Mouse (Mus musculus): ENCODE measurements around the gene Fibp. TPM values are rescaled to one million over a fixed set of nuclear protein-coding genes. Genes with fewer than 3 reads are reported as not detected.

The Fibp gene
- 169 and 199 TPM in 2 replicates for polyA plus RNA-seq (2014; fragmentation: Nextera tagmentation; extraction: Ambion mirVana)

GRCm38 (mm10) chr19:5460465-5460911 lies at the start of gene Fibp:
Gene Fibp (plus strand): TSS chr19:5460615.
- Histone ChIP-seq H3K27me3 (ENCODE audit: control insufficient read depth, insufficient read depth, low read length) (no peaks in the 10 kb centered on the region), H3K4me2 (ENCODE audit: low read length) (peak within 1 kb of the TSS; percentile 93), H3K9ac (replicated peaks; ENCODE audit: low read length) (peak within 1 kb of the TSS; percentile 73), H3K36me3 (ENCODE audit: control insufficient read depth, insufficient read depth, low read length) (peaks cover 25% of the 10 kb centered on the region), H3K4me3 (replicated peaks; ENCODE audit: low read depth, low read length) (peak within 1 kb of the TSS; percentile 86), H3K9me3 (ENCODE audit: control insufficient read depth, low read length) (no peaks in the 10 kb centered on the region), H3K27ac (replicated peaks; ENCODE audit: low read depth, low read length) (peak within 1 kb of the TSS; percentile 83), H3K4me1 (ENCODE audit: control insufficient read depth, insufficient read depth, low read length) (peaks cover 36% of the 10 kb centered on the region)
- DNase-seq (peak; percentile 96), ATAC-seq (ENCODE audit: low FRiP score, low TSS enrichment) (peak; percentile 51)
- under 1% methylated on average over 32 of the region's 32 CpGs for WGBS

- H3K36me3 ChIP-seq (ENCODE audit: control insufficient read depth, insufficient read depth, low read length) = no peaks in the 10 kb centered on the region
- 87% methylated on average over 5 of the region's 5 CpGs for WGBS
- no peak overlapping the region for H3K27ac ChIP-seq (replicated peaks; ENCODE audit: low read depth, low read length)
- no peak overlapping the region for H3K4me2 ChIP-seq (ENCODE audit: low read length)
- H3K4me3 ChIP-seq (replicated peaks; ENCODE audit: low read depth, low read length) = no peak overlapping the region
- no peaks in the 10 kb centered on the region for H3K27me3 ChIP-seq (ENCODE audit: control insufficient read depth, insufficient read depth, low read length)
- H3K9me3 ChIP-seq (ENCODE audit: control insufficient read depth, low read length) = no peaks in the 10 kb centered on the region
- peaks cover 11% of the 10 kb centered on the region; the same call in 1 of the 2 replicates for H3K4me1 ChIP-seq (ENCODE audit: control insufficient read depth, insufficient read depth, low read length)
- ATAC-seq (ENCODE audit: low FRiP score, low TSS enrichment) (no peak), DNase-seq (no peak)
- no peak overlapping the region for H3K9ac ChIP-seq (replicated peaks; ENCODE audit: low read length)
Observed at GRCm38 (mm10) chr19:5410641-5411040, 49.8 kb upstream of the Fibp start.

GRCm38 (mm10) chr19:5411961-5412360 lies 48.5 kb upstream of the Fibp start:
- no peaks in the 10 kb centered on the region for H3K27me3 ChIP-seq (ENCODE audit: control insufficient read depth, insufficient read depth, low read length)
- no peak overlapping the region for H3K27ac ChIP-seq (replicated peaks; ENCODE audit: low read depth, low read length)
- 69% methylated on average over 5 of the region's 5 CpGs for WGBS
- H3K9ac ChIP-seq (replicated peaks; ENCODE audit: low read length) = no peak overlapping the region
- no peak overlapping the region for H3K4me2 ChIP-seq (ENCODE audit: low read length)
- peaks cover 7% of the 10 kb centered on the region; the same call in 1 of the 2 replicates for H3K4me1 ChIP-seq (ENCODE audit: control insufficient read depth, insufficient read depth, low read length)
- DNase-seq (no peak), ATAC-seq (ENCODE audit: low FRiP score, low TSS enrichment) (no peak)
- H3K9me3 ChIP-seq (ENCODE audit: control insufficient read depth, low read length) = no peaks in the 10 kb centered on the region
- H3K4me3 ChIP-seq (replicated peaks; ENCODE audit: low read depth, low read length) = no peak overlapping the region
- no peaks in the 10 kb centered on the region for H3K36me3 ChIP-seq (ENCODE audit: control insufficient read depth, insufficient read depth, low read length)

- H3K4me1 ChIP-seq (ENCODE audit: control insufficient read depth, insufficient read depth, low read length) = no peaks in the 10 kb centered on the region
- H3K4me3 ChIP-seq (replicated peaks; ENCODE audit: low read depth, low read length) = no peak overlapping the region
- no peak overlapping the region for H3K4me2 ChIP-seq (ENCODE audit: low read length)
- no peaks in the 10 kb centered on the region for H3K27me3 ChIP-seq (ENCODE audit: control insufficient read depth, insufficient read depth, low read length)
- H3K36me3 ChIP-seq (ENCODE audit: control insufficient read depth, insufficient read depth, low read length) = peaks cover 7% of the 10 kb centered on the region; the same call in 1 of the 2 replicates
- ATAC-seq (ENCODE audit: low FRiP score, low TSS enrichment) (no peak), DNase-seq (no peak)
- no peak overlapping the region for H3K9ac ChIP-seq (replicated peaks; ENCODE audit: low read length)
- 64% methylated on average over 4 of the region's 4 CpGs for WGBS
- no peaks in the 10 kb centered on the region for H3K9me3 ChIP-seq (ENCODE audit: control insufficient read depth, low read length)
- no peak overlapping the region for H3K27ac ChIP-seq (replicated peaks; ENCODE audit: low read depth, low read length)
Observed at GRCm38 (mm10) chr19:5413840-5414239, 46.6 kb upstream of the Fibp start.

- Histone ChIP-seq H3K4me3 (replicated peaks; ENCODE audit: low read depth, low read length) (no peak overlapping the region), H3K27ac (replicated peaks; ENCODE audit: low read depth, low read length) (no peak overlapping the region), H3K4me2 (ENCODE audit: low read length) (no peak overlapping the region), H3K9ac (replicated peaks; ENCODE audit: low read length) (no peak overlapping the region), H3K36me3 (ENCODE audit: control insufficient read depth, insufficient read depth, low read length) (peaks cover 12% of the 10 kb centered on the region; the same call in 1 of the 2 replicates), H3K4me1 (ENCODE audit: control insufficient read depth, insufficient read depth, low read length) (no peaks in the 10 kb centered on the region), H3K27me3 (ENCODE audit: control insufficient read depth, insufficient read depth, low read length) (no peaks in the 10 kb centered on the region), H3K9me3 (ENCODE audit: control insufficient read depth, low read length) (no peaks in the 10 kb centered on the region)
- no peak for DNase-seq
- no peak for ATAC-seq (ENCODE audit: low FRiP score, low TSS enrichment)
- 59% methylated on average over 2 of the region's 2 CpGs for WGBS
Observed at GRCm38 (mm10) chr19:5414534-5414957, 45.9 kb upstream of the Fibp start.

- Histone ChIP-seq H3K9me3 (ENCODE audit: control insufficient read depth, low read length) (no peaks in the 10 kb centered on the region), H3K4me1 (ENCODE audit: control insufficient read depth, insufficient read depth, low read length) (peaks cover 12% of the 10 kb centered on the region), H3K36me3 (ENCODE audit: control insufficient read depth, insufficient read depth, low read length) (peaks cover 48% of the 10 kb centered on the region), H3K4me2 (ENCODE audit: low read length) (no peak overlapping the region), H3K4me3 (replicated peaks; ENCODE audit: low read depth, low read length) (no peak overlapping the region), H3K9ac (replicated peaks; ENCODE audit: low read length) (no peak overlapping the region), H3K27me3 (ENCODE audit: control insufficient read depth, insufficient read depth, low read length) (no peaks in the 10 kb centered on the region), H3K27ac (replicated peaks; ENCODE audit: low read depth, low read length) (no peak overlapping the region)
- DNase-seq (no peak), ATAC-seq (ENCODE audit: low FRiP score, low TSS enrichment) (no peak)
- 96% methylated on average over 8 of the region's 8 CpGs for WGBS
Observed at GRCm38 (mm10) chr19:5418750-5419466, 41.5 kb upstream of the Fibp start.

GRCm38 (mm10) chr19:5419630-5420029 lies 40.8 kb upstream of the Fibp start:
- WGBS = 92% methylated on average over 9 of the region's 9 CpGs

GRCm38 (mm10) chr19:5420579-5420978 lies 39.8 kb upstream of the Fibp start:
- DNase-seq (no peak), ATAC-seq (ENCODE audit: low FRiP score, low TSS enrichment) (no peak)
- WGBS = 94% methylated on average over 6 of the region's 6 CpGs
- no peak overlapping the region for H3K4me3 ChIP-seq (replicated peaks; ENCODE audit: low read depth, low read length)
- no peaks in the 10 kb centered on the region for H3K27me3 ChIP-seq (ENCODE audit: control insufficient read depth, insufficient read depth, low read length)
- no peak overlapping the region for H3K9ac ChIP-seq (replicated peaks; ENCODE audit: low read length)
- H3K4me1 ChIP-seq (ENCODE audit: control insufficient read depth, insufficient read depth, low read length) = peaks cover 13% of the 10 kb centered on the region
- no peaks in the 10 kb centered on the region for H3K9me3 ChIP-seq (ENCODE audit: control insufficient read depth, low read length)
- H3K27ac ChIP-seq (replicated peaks; ENCODE audit: low read depth, low read length) = no peak overlapping the region
- peaks cover 48% of the 10 kb centered on the region for H3K36me3 ChIP-seq (ENCODE audit: control insufficient read depth, insufficient read depth, low read length)
- H3K4me2 ChIP-seq (ENCODE audit: low read length) = no peak overlapping the region

More at GRCm38 (mm10) chr19:5419630-5420029, 40.8 kb upstream of the Fibp start:
- no peak for DNase-seq
- Histone ChIP-seq H3K4me3 (replicated peaks; ENCODE audit: low read depth, low read length) (no peak overlapping the region), H3K9ac (replicated peaks; ENCODE audit: low read length) (no peak overlapping the region), H3K27ac (replicated peaks; ENCODE audit: low read depth, low read length) (no peak overlapping the region), H3K27me3 (ENCODE audit: control insufficient read depth, insufficient read depth, low read length) (no peaks in the 10 kb centered on the region), H3K36me3 (ENCODE audit: control insufficient read depth, insufficient read depth, low read length) (peaks cover 48% of the 10 kb centered on the region), H3K4me2 (ENCODE audit: low read length) (no peak overlapping the region), H3K9me3 (ENCODE audit: control insufficient read depth, low read length) (no peaks in the 10 kb centered on the region), H3K4me1 (ENCODE audit: control insufficient read depth, insufficient read depth, low read length) (peaks cover 13% of the 10 kb centered on the region)
- ATAC-seq (ENCODE audit: low FRiP score, low TSS enrichment) = no peak

- Histone ChIP-seq H3K4me1 (ENCODE audit: control insufficient read depth, insufficient read depth, low read length) (peaks cover 24% of the 10 kb centered on the region), H3K27me3 (ENCODE audit: control insufficient read depth, insufficient read depth, low read length) (no peaks in the 10 kb centered on the region), H3K4me3 (replicated peaks; ENCODE audit: low read depth, low read length) (no peak overlapping the region), H3K9me3 (ENCODE audit: control insufficient read depth, low read length) (no peaks in the 10 kb centered on the region), H3K9ac (replicated peaks; ENCODE audit: low read length) (no peak overlapping the region), H3K36me3 (ENCODE audit: control insufficient read depth, insufficient read depth, low read length) (peaks cover 56% of the 10 kb centered on the region), H3K27ac (replicated peaks; ENCODE audit: low read depth, low read length) (no peak overlapping the region), H3K4me2 (ENCODE audit: low read length) (no peak overlapping the region)
- WGBS = 91% methylated on average over 5 of the region's 5 CpGs
- DNase-seq (no peak), ATAC-seq (ENCODE audit: low FRiP score, low TSS enrichment) (no peak)
Observed at GRCm38 (mm10) chr19:5421784-5422183, 38.6 kb upstream of the Fibp start.
